Comparison of ENCODE assay signal across 9 mouse cellular contexts in genomic region chr11:98326741-98327135, GRCm38 (mm10). TPM values are rescaled to one million over a fixed set of nuclear protein-coding genes. Genes with fewer than 3 reads are reported as not detected.
A peak's percentile ranks its signal among the peaks of the same experiment; 100 is the strongest.
DNase-seq lines count a peak whose midpoint lies in the region; ATAC-seq lines count a peak whose summit lies in the region.
"Had no signal": no experiment of that assay in that cellular context is flagged by ENCODE, and none has a peak within 500 bp of the region (broad histone marks: within the 10 kb centered on the region; RNA-seq: fewer than 3 reads in every experiment).

No protein-coding gene starts in this region.

- no peak for ATAC-seq in heart, embryonic 14.5 days (ENCODE audit: insufficient number of reproducible peaks, insufficient read depth, low FRiP score, low read depth)
- ATAC-seq in forebrain, embryonic 13.5 days: no peak
- ATAC-seq in erythroblast, adult 5-6 weeks (replicated peaks; ENCODE audit: low FRiP score, poor library complexity, severe bottlenecking): no peak

- no peaks in the 10 kb centered on the region for H3K9me3 ChIP-seq in heart, embryonic 14.5 days (ENCODE audit: control insufficient read depth, low read length)
- no peaks in the 10 kb centered on the region for H3K9me3 ChIP-seq in forebrain, embryonic 13.5 days (replicated peaks)
- H3K9me3 ChIP-seq in midbrain, embryonic 10.5 days (replicated peaks): no peaks in the 10 kb centered on the region

- H3K4me2 ChIP-seq in heart, embryonic 14.5 days (ENCODE audit: low read length): peak overlapping the region; percentile 59
- peak overlapping the region; percentile 55 for H3K4me2 ChIP-seq in forebrain, embryonic 13.5 days

- peaks cover 100% of the 10 kb centered on the region for H3K27me3 ChIP-seq in heart, embryonic 14.5 days (ENCODE audit: control insufficient read depth, insufficient read depth, low read length)
- peaks cover 99% of the 10 kb centered on the region for H3K27me3 ChIP-seq in forebrain, embryonic 13.5 days
- H3K27me3 ChIP-seq in midbrain, embryonic 10.5 days (ENCODE audit: low read depth, poor library complexity, severe bottlenecking): peaks cover 100% of the 10 kb centered on the region

- peak overlapping the region in 1 of 2 experiments; percentile 32; a peak in 2 of 4 replicates for H3K4me3 ChIP-seq in heart, embryonic 14.5 days (ENCODE audit: control insufficient read depth in 1 of 2, insufficient read depth in 1 of 2, low read depth in 1 of 2, low read length in 2 of 2)
- H3K4me3 ChIP-seq in forebrain, embryonic 13.5 days: peak overlapping the region; percentile 57
- H3K4me3 ChIP-seq in midbrain, embryonic 10.5 days: peak overlapping the region; percentile 44

- H3K9ac ChIP-seq in heart, embryonic 14.5 days (ENCODE audit: low read length): no peak overlapping the region
- peak overlapping the region; percentile 84 for H3K9ac ChIP-seq in forebrain, embryonic 13.5 days

- intact Hi-C loops in heart, postnatal 36 days (cut with DNase I): no loop called here

- peaks cover 3 to 18% of the 10 kb centered on the region in 2 experiments; a peak in 3 of 4 replicates for H3K4me1 ChIP-seq in heart, embryonic 14.5 days (ENCODE audit: control insufficient read depth in 2 of 2, insufficient read depth in 2 of 2, low read length in 2 of 2)
- peaks cover 50% of the 10 kb centered on the region for H3K4me1 ChIP-seq in forebrain, embryonic 13.5 days
- H3K4me1 ChIP-seq in midbrain, embryonic 10.5 days: peaks cover 33% of the 10 kb centered on the region

- no peak for DNase-seq in heart, postnatal 36 days
- DNase-seq in ZHBTc4 (ENCODE audit: low read depth, low spot score): peak; percentile 49
- peak; percentile 44 for DNase-seq in midbrain, embryonic 10.5 days (ENCODE audit: low spot score)
- no peak for DNase-seq in retina, postnatal 1 day
- DNase-seq in spleen, postnatal 14 days (ENCODE audit: low spot score in 2 of 2): no peak
- DNase-seq: right cerebral cortex, adult 18-20 months had no signal

- under 1% methylated on average over 19 of the region's 19 CpGs for WGBS in heart, embryonic 14.5 days
- WGBS in forebrain, embryonic 13.5 days: under 1% methylated on average over 19 of the region's 19 CpGs
- under 1% methylated on average over 19 of the region's 19 CpGs for WGBS in midbrain, embryonic 10.5 days

- H3K36me3 ChIP-seq in heart, embryonic 14.5 days (ENCODE audit: control insufficient read depth, insufficient read depth, low read length): no peaks in the 10 kb centered on the region
- H3K36me3 ChIP-seq in forebrain, embryonic 13.5 days (ENCODE audit: poor library complexity, severe bottlenecking): no peaks in the 10 kb centered on the region
- no peaks in the 10 kb centered on the region for H3K36me3 ChIP-seq in midbrain, embryonic 10.5 days

- no peak overlapping the region for H3K27ac ChIP-seq in heart, embryonic 14.5 days (replicated peaks in 1 of 2; ENCODE audit: control insufficient read depth in 1 of 2, insufficient read depth in 1 of 2, low read depth in 2 of 2, low read length in 2 of 2)
- peak overlapping the region; percentile 95 for H3K27ac ChIP-seq in forebrain, embryonic 13.5 days
- no peak overlapping the region for H3K27ac ChIP-seq in midbrain, embryonic 10.5 days (replicated peaks)

RNA-seq across cellular contexts. Expression of gene Neurod2, which starts 2.7 kb away (rescaled TPM):
- polyA plus RNA-seq in heart, embryonic 14.5 days (2014; fragmentation: Nextera tagmentation; extraction: Ambion mirVana): not detected in 2 replicates
- total RNA-seq in heart, postnatal 36 days (2021): not detected
- 45.4 and 72.1 TPM in 2 replicates for polyA plus RNA-seq in forebrain, embryonic 13.5 days (2015; fragmentation: Nextera tagmentation; extraction: Ambion mirVana)
- polyA plus RNA-seq in midbrain, embryonic 10.5 days (2016; fragmentation: Nextera tagmentation; extraction: Ambion mirVana): 0.05 and 0.09 TPM in 2 replicates
- not detected in 2 replicates for total RNA-seq in erythroblast, adult 5-6 weeks (2015; ENCODE audit: low replicate concordance)
- total RNA-seq in erythroblast, adult 5-6 weeks (2017; ENCODE audit: low replicate concordance): not detected in 2 replicates

RNA-seq across cellular contexts. Expression of gene Ppp1r1b, which starts 21.5 kb away (rescaled TPM):
- polyA plus RNA-seq in heart, embryonic 14.5 days (2014; fragmentation: Nextera tagmentation; extraction: Ambion mirVana): 42.2 and 48.3 TPM in 2 replicates
- 1 to 10 TPM; 4.6 to 7.0 TPM for total RNA-seq in heart, postnatal 36 days (2021)
- polyA plus RNA-seq in forebrain, embryonic 13.5 days (2015; fragmentation: Nextera tagmentation; extraction: Ambion mirVana): 14.6 and 20.0 TPM in 2 replicates
- polyA plus RNA-seq in midbrain, embryonic 10.5 days (2016; fragmentation: Nextera tagmentation; extraction: Ambion mirVana): 1.0 and 1.6 TPM in 2 replicates
- total RNA-seq in erythroblast, adult 5-6 weeks (2015; ENCODE audit: low replicate concordance): not detected in 2 replicates
- not detected in 2 replicates for total RNA-seq in erythroblast, adult 5-6 weeks (2017; ENCODE audit: low replicate concordance)

RNA-seq across cellular contexts. Expression of gene Stard3, which starts 31.4 kb away (rescaled TPM):
- polyA plus RNA-seq in heart, embryonic 14.5 days (2014; fragmentation: Nextera tagmentation; extraction: Ambion mirVana): 33.1 and 35.4 TPM in 2 replicates
- 10 to 100 TPM; 21.5 to 26.8 TPM for total RNA-seq in heart, postnatal 36 days (2021)
- 44.0 and 45.5 TPM in 2 replicates for polyA plus RNA-seq in forebrain, embryonic 13.5 days (2015; fragmentation: Nextera tagmentation; extraction: Ambion mirVana)
- 54.5 and 55.6 TPM in 2 replicates for polyA plus RNA-seq in midbrain, embryonic 10.5 days (2016; fragmentation: Nextera tagmentation; extraction: Ambion mirVana)
- total RNA-seq in erythroblast, adult 5-6 weeks (2015; ENCODE audit: low replicate concordance): 8.5 and 9.2 TPM in 2 replicates
- 2.8 and 6.0 TPM in 2 replicates for total RNA-seq in erythroblast, adult 5-6 weeks (2017; ENCODE audit: low replicate concordance)

RNA-seq across cellular contexts. Expression of gene Tcap, which starts 56.9 kb away (rescaled TPM):
- 169 and 178 TPM in 2 replicates for polyA plus RNA-seq in heart, embryonic 14.5 days (2014; fragmentation: Nextera tagmentation; extraction: Ambion mirVana)
- total RNA-seq in heart, postnatal 36 days (2021): 1,000 to 10,000 TPM; 1,783 to 3,188 TPM
- 0.18 and 0.19 TPM in 2 replicates for polyA plus RNA-seq in forebrain, embryonic 13.5 days (2015; fragmentation: Nextera tagmentation; extraction: Ambion mirVana)
- polyA plus RNA-seq in midbrain, embryonic 10.5 days (2016; fragmentation: Nextera tagmentation; extraction: Ambion mirVana): 0.19 TPM in 1 of 2 replicates, not detected in the other
- total RNA-seq in erythroblast, adult 5-6 weeks (2015; ENCODE audit: low replicate concordance): not detected in 2 replicates
- total RNA-seq in erythroblast, adult 5-6 weeks (2017; ENCODE audit: low replicate concordance): not detected in 2 replicates

RNA-seq across cellular contexts. Expression of gene Pnmt, which starts 59.5 kb away (rescaled TPM):
- polyA plus RNA-seq in heart, embryonic 14.5 days (2014; fragmentation: Nextera tagmentation; extraction: Ambion mirVana): 0.70 and 0.86 TPM in 2 replicates
- 1 to 10 TPM in 1 of 2 experiments, under 1 TPM in 1; 0.76 to 1.6 TPM for total RNA-seq in heart, postnatal 36 days (2021)
- 0.35 TPM in 1 of 2 replicates, not detected in the other for polyA plus RNA-seq in forebrain, embryonic 13.5 days (2015; fragmentation: Nextera tagmentation; extraction: Ambion mirVana)
- polyA plus RNA-seq in midbrain, embryonic 10.5 days (2016; fragmentation: Nextera tagmentation; extraction: Ambion mirVana): not detected in 2 replicates
- not detected in 2 replicates for total RNA-seq in erythroblast, adult 5-6 weeks (2015; ENCODE audit: low replicate concordance)
- not detected in 2 replicates for total RNA-seq in erythroblast, adult 5-6 weeks (2017; ENCODE audit: low replicate concordance)

Comparison
In these comparisons a context has a peak if more than half of its experiments do, and no peak if none do; other contexts are left out.
1. DNase-seq: peak in ZHBTc4 (single experiment) and midbrain, embryonic 10.5 days (single experiment); none in heart, postnatal 36 days (0 of 2), retina, postnatal 1 day (single experiment) and spleen, postnatal 14 days (0 of 2).
2. RNA of gene Neurod2, which starts 2.7 kb away (polyA plus RNA-seq): 45.4 to 72.1 TPM in forebrain, embryonic 13.5 days; 0.05 to 0.09 TPM in midbrain, embryonic 10.5 days and not detected in heart, embryonic 14.5 days; every median in the first group is over 10 times any median in the second.